Mouse (Mus musculus) heart, embryonic 10.5 days (tissue): ENCODE results near the gene E2f4. TPM values are rescaled to one million over a fixed set of nuclear protein-coding genes. Genes with fewer than 3 reads are reported as not detected.

ENCODE experiments used
- DNase-seq: peaks from one replicate; pipeline ENCODE4 v3.0.0-alpha.2; 2017; ENCODE audit warnings: low spot score
- H3K27ac ChIP-seq: fragments of 300-500 bp; sonication (generic); 2 replicates; pipeline ENCODE4 v1.5.1; 2016; ENCODE audit warnings: mild to moderate bottlenecking
- H3K27me3 ChIP-seq: fragments of 300-500 bp; sonication (generic); 2 replicates; pipeline ENCODE4 v1.6.1; 2016; ENCODE audit warnings: mild to moderate bottlenecking; ENCODE audit not compliant: poor library complexity, insufficient read depth, severe bottlenecking
- H3K36me3 ChIP-seq: fragments of 300-500 bp; sonication (generic); 2 replicates; pipeline ENCODE4 v1.6.1; 2016; ENCODE audit warnings: mild to moderate bottlenecking, moderate library complexity
- H3K4me1 ChIP-seq: fragments of 300-500 bp; sonication (generic); 2 replicates; pipeline ENCODE4 v1.6.1; 2016; ENCODE audit warnings: mild to moderate bottlenecking
- H3K4me3 ChIP-seq: fragments of 300-500 bp; sonication (generic); 2 replicates; pipeline ENCODE4 v1.5.1; 2016; ENCODE audit warnings: mild to moderate bottlenecking, moderate library complexity
- H3K9me3 ChIP-seq: fragments of 300-500 bp; sonication (generic); 2 replicates; pipeline ENCODE4 v1.6.1; 2016; ENCODE audit warnings: mild to moderate bottlenecking, moderate library complexity
- WGBS: fragments of 180-500 bp; shearing (Covaris S2); methylation state at CpG from one replicate; pipeline ENCODE4 v1.1.7; 2016; 5-methylcytosine and 5-hydroxymethylcytosine counted together
- microRNA counts: library from miRNA; unstranded; fragments of <30 nt; microRNA quantifications from one replicate; lab custom pipeline; 2017
- microRNA-seq: library from miRNA; unstranded; fragments of <30 nt; microRNA quantifications from one replicate; pipeline ENCODE4, GENCODE M21; 2017
- polyA plus RNA-seq: library from polyadenylated mRNA; unstranded; fragments of >200 nt; fragmentation: Nextera tagmentation; extraction: Ambion mirVana; gene quantifications from 2 replicates; pipeline ENCODE4 v1.2.1, GENCODE M21; 2016

E2f4 gene
- polyA plus RNA-seq, 1 experiment from 2014 or later: 114 TPM

- H3K27me3 ChIP-seq: no peaks in the 10 kb centered on the region
- no peak for DNase-seq
- peaks cover 33% of the 10 kb centered on the region for H3K4me1 ChIP-seq
- no peak overlapping the region for H3K4me3 ChIP-seq
- H3K27ac ChIP-seq: no peak overlapping the region
- WGBS: 79% methylated on average over 8 of the region's 8 CpGs
- H3K36me3 ChIP-seq: peaks cover 15% of the 10 kb centered on the region; the same call in 1 of the 2 replicates
- no peaks in the 10 kb centered on the region for H3K9me3 ChIP-seq
Observed at GRCm38 (mm10) chr8:105353583-105354135, 56.2 kb downstream of the E2f4 start.

GRCm38 (mm10) chr8:105354549-105354948 is 57.1 kb downstream of the E2f4 start:
- WGBS: 88% methylated on average over 4 of the region's 4 CpGs
- H3K27ac ChIP-seq: no peak overlapping the region

More at GRCm38 (mm10) chr8:105354549-105354948, 57.1 kb downstream of the E2f4 start:
- Histone ChIP-seq H3K27me3 (no peaks in the 10 kb centered on the region), H3K4me3 (no peak overlapping the region), H3K36me3 (peaks cover 15% of the 10 kb centered on the region; the same call in 1 of the 2 replicates), H3K9me3 (no peaks in the 10 kb centered on the region), H3K4me1 (peaks cover 35% of the 10 kb centered on the region)
- no peak for DNase-seq

MicroRNA genes within 50 kb of the gene (microRNA counts, 519-probe panel; counts per million panel counts)
- microRNA mmu-miR-328 (lab: Ali Mortazavi, UCI): not detected

Small RNAs within 50 kb of the gene (microRNA-seq; reads per million reads assigned to microRNA genes)
- gene Gm27320: not detected
- 251 reads per million, percentile 61 among the genes with 10 or more reads in this experiment for gene Mir328

Other genes with a start within 250 kb of the E2f4 start
- not detected in 2 replicates for gene Ces3a, start 249.1 kb upstream of the E2f4 start, polyA plus RNA-seq
- gene Ces3b, start 213.9 kb upstream of the E2f4 start, polyA plus RNA-seq: 0.15 TPM in 1 of 2 replicates, not detected in the other
- gene Ces4a, start 165.9 kb upstream of the E2f4 start, polyA plus RNA-seq: not detected in 2 replicates
- 47.5 and 59.6 TPM in 2 replicates for gene Cbfb, start 127.0 kb upstream of the E2f4 start, polyA plus RNA-seq
- 19.3 and 20.7 TPM in 2 replicates for gene D230025D16Rik, start 72.5 kb upstream of the E2f4 start, polyA plus RNA-seq
- gene B3gnt9, start 42.5 kb upstream of the E2f4 start, polyA plus RNA-seq: 7.6 and 8.1 TPM in 2 replicates
- 19.0 and 19.4 TPM in 2 replicates for gene Tradd, start 33.1 kb upstream of the E2f4 start, polyA plus RNA-seq
- 2.0 and 2.4 TPM in 2 replicates for gene Fbxl8, start 33.0 kb upstream of the E2f4 start, polyA plus RNA-seq
- 0.16 TPM in 1 of 2 replicates, not detected in the other for gene Hsf4, start 27.9 kb upstream of the E2f4 start, polyA plus RNA-seq
- gene Nol3, start 21.5 kb upstream of the E2f4 start, polyA plus RNA-seq: 1.2 and 1.3 TPM in 2 replicates
- 7.4 and 8.6 TPM in 2 replicates for gene 4931428F04Rik, start 7.8 kb upstream of the E2f4 start, polyA plus RNA-seq
- gene Exoc3l, start 1.6 kb upstream of the E2f4 start, polyA plus RNA-seq: 16.7 and 18.9 TPM in 2 replicates
- gene Elmo3, start 7.9 kb downstream of the E2f4 start, polyA plus RNA-seq: 3.9 and 4.4 TPM in 2 replicates
- gene Lrrc29, start 28.6 kb downstream of the E2f4 start, polyA plus RNA-seq: 1.5 and 1.9 TPM in 2 replicates
- 99.6 and 101 TPM in 2 replicates for gene Tmem208, start 28.7 kb downstream of the E2f4 start, polyA plus RNA-seq
- 2.1 and 3.0 TPM in 2 replicates for gene Fhod1, start 50.3 kb downstream of the E2f4 start, polyA plus RNA-seq
- gene Slc9a5, start 51.2 kb downstream of the E2f4 start, polyA plus RNA-seq: 1.8 and 2.4 TPM in 2 replicates
- 0.12 and 0.44 TPM in 2 replicates for gene Plekhg4, start 75.6 kb downstream of the E2f4 start, polyA plus RNA-seq
- gene Kctd19, start 115.8 kb downstream of the E2f4 start, polyA plus RNA-seq: not detected in 2 replicates
- 0.09 TPM in 1 of 2 replicates, not detected in the other for gene Lrrc36, start 115.9 kb downstream of the E2f4 start, polyA plus RNA-seq
- gene Tppp3, start 173.9 kb downstream of the E2f4 start, polyA plus RNA-seq: 25.5 and 28.4 TPM in 2 replicates
- gene Zdhhc1, start 199.2 kb downstream of the E2f4 start, polyA plus RNA-seq: 16.1 and 21.6 TPM in 2 replicates
- 14.8 and 37.5 TPM in 2 replicates for gene Hsd11b2, start 221.1 kb downstream of the E2f4 start, polyA plus RNA-seq